Mouse (Mus musculus): Measurements from ENCODE around the gene Irf2bp2.

The Irf2bp2 gene

DNA sequence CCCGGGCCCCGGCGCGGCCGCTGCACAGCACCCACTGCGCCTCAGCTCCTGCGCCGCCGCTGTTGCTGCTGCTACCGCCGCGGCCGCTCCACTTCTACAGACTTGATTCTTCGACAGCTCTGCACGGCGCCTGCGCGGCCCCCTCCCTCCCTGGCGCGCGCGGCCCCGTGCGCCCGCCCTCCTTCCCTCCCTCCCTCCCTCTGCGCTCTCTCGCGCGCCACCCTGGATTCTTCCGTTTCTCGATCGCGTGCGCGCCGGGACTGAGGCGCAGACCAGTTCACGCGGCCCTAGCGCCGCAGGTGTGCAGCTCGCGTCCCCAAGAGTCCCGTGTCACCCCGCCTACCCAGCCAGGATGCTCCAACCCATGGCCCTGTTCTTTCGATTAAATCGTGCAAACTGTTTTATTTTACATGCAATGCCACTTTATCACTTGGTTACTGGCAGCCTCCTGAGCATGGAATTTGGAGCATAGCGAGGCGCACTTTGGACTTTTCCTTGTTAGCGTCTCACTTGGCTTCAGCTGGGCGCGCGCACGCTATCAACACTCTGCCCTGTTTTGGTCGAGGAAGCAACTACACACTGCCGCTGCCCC, at the start of gene Irf2bp2:
Gene Irf2bp2 (minus strand): TSS at position 98 of the 592 bp plus-strand sequence.
- DNase-seq (ENCODE audit: extremely low spot score, low read depth, low spot score), result peak; percentile 86

DNA sequence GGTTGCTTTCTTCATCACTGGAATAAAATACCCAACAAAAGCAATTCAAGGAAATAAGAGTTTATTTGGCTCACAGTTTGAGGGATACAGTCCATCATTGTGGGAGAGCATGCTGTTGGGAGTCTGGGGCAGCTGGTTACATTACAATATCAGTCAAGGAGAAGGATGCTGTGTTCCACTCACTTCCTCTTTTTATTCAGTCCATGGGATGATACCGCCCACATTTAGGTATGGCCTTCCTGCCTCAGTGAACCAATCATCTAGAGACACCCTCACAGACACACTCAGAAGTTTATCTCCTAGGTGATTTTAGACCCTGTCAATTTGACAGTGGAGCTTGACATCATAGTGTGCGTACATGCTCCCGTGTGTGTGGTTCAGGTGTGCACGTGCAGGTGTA, 48.9 kb upstream of the Irf2bp2 start:
- DNase-seq (ENCODE audit: extremely low spot score, low read depth, low spot score), result no peak

DNA sequence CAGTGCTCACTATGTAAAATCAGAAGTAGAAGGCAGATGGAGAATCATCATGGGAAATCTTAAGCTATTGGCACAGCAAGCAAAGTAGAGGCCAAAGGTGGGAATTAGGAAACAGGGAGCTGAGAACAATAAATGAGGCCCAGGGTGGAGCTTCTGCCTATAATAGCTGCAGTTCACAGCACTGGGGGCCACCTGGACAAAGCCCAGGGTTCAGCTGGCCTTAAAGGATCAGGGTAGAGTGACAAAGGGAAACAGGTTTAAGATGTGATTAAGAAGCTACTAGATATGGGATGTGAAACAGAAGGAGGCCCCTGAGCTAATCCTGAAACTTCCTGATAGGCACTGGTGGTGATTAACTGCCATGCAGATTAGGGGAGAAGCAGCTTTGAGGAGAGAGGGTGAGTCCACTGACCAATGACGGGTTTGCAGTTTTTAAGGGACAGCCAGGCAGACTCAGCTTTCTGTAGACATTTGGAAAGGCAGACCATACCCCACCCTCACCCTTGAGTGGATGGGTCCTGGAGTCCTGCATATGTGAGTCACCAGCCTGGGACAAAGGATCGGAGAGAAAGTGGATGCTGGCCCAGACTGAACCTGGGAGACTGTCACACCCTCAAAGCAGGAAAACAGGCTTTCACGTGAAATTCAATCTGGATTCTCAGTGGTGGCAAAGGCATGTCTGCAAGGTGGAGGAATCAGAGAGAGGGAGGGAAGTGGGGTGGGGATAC, 47.9 kb upstream of the Irf2bp2 start:
- DNase-seq (ENCODE audit: extremely low spot score, low read depth, low spot score), result no peak

DNA sequence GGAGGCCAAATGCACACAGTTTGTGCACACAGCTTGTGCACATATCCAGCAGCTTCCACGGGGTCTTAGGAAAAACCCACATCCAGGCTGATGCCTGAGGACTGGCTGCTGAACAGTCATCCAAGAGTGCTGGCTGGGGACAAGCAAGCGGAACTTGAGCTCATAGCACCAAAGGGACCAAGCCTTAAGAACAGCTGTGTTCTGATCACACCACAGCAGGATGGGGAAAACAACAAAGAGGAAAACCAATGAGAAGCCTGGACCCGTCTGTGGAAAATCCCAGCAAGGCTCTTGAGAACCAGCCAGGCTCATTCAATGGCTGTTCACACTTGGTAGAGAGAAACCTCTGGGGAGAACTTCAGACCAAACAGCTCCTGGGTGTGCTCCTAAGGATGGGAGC, 45.4 kb upstream of the Irf2bp2 start:
- DNase-seq (ENCODE audit: extremely low spot score, low read depth, low spot score), result no peak

DNA sequence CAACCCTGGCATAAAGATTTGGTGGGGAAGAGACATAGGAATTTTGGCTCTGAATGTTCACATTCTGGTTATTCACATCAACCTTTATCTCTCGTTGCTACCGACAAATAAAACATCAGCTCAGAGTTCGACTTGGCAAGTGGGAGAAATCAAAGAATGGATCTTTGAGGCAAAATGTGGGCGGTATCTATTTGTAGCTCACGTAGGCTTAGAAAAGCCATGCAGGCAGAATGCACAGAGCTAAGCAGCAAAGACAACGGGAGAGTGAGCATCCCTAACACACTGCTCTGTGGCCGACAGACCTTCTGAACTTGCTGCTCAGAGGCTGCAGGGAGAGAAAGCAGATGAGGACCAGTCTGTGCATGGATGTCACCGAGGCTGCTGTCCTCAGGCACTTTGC, 44.2 kb upstream of the Irf2bp2 start:
- DNase-seq (ENCODE audit: extremely low spot score, low read depth, low spot score), result no peak

DNA sequence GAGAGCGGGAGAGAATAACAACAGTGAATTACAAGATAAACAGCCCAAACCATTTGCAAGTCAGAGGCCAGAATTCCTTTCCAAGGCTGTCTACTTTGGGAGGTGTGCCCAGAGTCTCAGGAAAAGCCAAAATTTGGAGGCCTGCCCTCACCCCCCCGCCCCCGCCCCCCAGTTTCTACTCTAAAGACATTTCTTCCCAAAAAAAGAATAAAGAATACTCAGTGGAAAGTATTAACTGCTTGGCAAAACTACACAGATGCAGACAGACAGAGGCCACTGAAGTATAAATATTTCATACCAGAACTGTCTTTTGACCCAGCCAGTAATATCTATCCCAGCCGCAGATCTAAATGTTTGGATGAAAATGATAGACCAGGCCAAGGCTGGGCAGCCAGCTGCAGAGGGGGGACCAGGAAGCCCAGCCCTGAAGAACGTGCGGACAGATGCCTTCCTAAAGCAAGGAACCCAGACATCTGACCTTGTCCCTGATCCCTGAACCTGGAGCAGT, 40.8 kb upstream of the Irf2bp2 start:
- no peak for DNase-seq (ENCODE audit: extremely low spot score, low read depth, low spot score)

DNA sequence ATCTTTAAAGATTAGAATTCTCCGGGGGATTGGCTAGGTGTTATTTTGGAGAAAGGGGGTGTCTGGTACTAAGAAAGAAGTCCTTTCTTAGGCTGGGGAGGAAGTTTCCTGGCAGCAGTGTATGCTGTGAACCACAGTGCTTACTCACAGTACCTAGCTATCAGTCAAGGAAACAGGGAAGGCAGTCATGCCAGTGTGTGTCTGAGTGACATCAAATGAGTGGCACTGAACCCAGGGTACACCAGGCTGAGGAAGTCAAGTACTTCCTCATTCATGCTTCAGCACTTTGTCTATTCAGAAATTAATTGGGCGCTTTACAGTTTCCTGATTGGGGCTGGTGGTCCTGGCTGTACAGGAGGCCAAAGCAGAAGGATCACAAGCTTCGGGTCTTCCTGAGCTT, 34.8 kb upstream of the Irf2bp2 start:
- no peak for DNase-seq (ENCODE audit: extremely low spot score, low read depth, low spot score)

DNA sequence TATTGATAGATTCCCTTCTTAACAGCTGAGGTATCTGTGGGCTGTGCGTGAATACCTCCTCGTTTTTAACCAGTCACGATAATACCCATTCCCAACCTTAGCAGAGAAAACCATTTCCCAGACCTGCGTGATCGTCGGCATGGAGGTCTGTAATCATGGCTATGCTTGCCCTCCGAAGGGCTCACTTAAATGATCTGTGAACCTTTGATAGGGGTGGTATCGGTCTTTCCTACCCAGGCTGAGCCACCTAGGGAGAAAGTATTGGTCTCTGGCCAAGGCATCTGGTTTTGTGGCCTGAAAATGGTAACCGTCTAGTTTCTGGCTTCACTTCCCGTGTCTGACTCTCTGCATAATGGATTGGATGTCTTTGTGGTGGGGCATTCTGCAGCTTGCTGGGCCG, 32.6 kb upstream of the Irf2bp2 start:
- DNase-seq (ENCODE audit: extremely low spot score, low read depth, low spot score), result no peak

DNA sequence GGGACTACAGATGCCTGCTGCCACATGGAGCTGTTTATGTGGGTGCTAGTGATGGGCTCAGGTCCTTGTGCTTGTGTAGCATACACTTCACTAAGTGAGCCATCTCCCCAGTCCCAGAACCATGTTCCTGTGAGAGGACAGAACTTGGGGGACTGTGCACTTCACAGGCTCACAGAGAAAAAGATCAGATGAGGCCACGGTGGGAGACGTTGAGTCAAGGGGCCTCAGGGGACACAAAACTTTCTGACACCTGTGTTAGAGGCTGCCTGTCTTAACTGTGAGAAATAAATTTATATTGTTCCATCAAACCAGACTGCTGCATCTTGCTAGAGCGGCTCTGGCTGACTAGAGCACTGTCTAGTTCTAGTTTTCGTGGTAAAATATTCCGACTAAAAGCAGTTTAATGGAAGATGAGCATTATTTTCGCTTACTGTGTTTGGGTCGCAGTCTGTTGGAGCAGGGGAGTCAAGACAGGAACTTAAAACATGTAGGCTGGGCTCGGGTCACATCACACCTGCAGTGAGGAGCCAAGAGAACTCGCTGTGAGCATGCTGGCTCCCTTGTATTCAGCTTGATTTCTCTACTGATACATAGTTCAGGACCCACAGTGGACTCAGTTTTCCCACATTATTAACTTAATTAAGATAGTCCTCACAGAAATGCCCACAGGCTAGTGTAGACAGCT, 28.5 kb upstream of the Irf2bp2 start:
- no peak for DNase-seq (ENCODE audit: extremely low spot score, low read depth, low spot score)

DNA sequence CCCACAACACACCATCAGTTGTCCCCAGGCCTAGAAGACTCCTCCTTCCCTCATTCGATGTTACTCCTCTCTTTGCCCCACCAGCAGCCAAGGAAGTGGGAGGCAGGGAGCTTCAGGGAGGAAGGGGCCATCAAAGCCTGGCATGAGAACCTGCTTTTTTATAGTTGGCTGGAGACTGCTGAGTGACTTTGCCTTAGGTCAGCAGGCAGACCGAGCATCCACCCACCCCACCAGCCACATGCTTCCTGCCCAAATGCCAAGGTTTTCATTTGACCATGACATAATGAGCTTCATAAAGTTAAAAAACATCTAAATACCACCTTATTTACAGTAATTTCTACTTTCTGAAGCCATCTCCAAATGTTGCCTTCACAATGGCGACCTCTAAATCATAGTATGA, 26.9 kb upstream of the Irf2bp2 start:
- DNase-seq (ENCODE audit: extremely low spot score, low read depth, low spot score), result no peak

DNA sequence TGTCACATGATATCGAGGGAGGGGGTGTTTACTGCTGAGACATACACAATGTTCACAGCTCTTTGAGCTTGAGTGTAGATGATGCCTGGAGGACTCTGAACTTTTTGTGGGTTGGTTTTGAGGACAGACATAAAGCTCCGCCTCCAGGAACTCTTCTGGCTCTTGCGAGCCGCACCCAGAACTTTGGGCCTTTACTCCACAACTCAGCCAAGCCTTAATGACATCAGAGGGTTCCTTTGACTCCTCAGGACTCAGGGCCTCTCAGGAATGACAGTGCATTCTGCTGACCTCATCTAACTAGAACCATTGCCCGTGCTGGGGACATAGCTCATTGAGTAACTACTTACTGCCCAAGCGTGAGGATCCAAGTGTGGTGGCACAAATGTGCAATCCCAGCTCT, 25.7 kb upstream of the Irf2bp2 start:
- DNase-seq (ENCODE audit: extremely low spot score, low read depth, low spot score), result no peak

DNA sequence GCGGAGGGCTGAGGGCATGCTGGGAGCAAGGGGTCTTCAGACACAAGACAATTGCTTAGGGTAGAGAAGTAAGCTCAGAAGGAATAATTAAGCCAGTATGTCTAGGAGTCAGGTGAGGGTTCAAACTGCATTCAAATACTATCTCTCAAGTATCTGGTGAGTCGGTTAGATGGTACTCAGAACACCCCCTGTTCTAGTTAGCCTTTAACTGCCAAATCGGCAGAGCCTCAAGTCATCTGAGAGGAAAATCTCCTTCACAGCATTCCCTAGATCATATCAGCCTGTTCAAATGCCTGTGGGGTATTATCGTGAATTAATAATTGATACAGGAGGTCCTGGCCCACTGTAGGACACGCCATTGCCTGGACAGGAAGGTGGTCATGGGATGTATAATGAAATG, 23.9 kb upstream of the Irf2bp2 start:
- DNase-seq (ENCODE audit: extremely low spot score, low read depth, low spot score), result no peak

DNA sequence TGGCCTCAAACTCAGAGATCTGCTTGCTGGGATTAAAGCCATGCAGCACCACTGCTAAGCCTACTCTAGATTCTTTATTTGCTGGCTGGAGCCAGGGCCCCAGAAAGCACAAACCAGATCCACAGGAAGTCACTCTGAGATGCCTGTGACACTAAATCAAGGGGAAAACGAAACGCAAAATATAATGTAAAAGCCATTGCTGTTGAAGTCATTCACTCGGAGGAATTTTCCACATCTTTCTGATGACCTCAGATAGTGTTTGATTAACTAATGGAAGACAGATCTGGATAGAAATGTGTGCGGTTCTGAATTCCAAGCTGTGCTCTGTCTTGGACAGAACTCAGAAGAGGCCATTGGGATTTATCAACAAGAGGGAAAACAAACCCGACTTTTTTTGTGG, 22.9 kb upstream of the Irf2bp2 start:
- no peak for DNase-seq (ENCODE audit: extremely low spot score, low read depth, low spot score)

DNA sequence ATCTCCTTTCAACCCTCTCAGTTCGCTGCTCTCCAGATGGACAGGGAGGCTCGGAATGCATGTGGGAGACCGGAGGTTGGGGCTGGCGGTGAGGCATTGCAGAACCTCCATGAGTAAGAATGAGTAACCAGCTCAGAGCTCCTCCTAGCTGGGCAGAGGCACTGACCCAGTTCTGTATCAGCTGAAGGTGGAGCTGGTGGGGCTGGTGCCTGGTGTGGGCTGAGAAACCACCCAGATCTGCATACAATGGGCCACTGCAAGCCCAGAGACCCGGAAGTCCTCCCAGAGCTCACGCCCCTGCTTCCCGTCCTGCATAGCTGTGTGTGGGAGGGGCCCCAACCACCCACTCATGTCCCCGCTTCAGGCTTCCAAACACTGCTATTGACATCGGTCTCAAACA, 22.0 kb upstream of the Irf2bp2 start:
- no peak for DNase-seq (ENCODE audit: extremely low spot score, low read depth, low spot score)

DNA sequence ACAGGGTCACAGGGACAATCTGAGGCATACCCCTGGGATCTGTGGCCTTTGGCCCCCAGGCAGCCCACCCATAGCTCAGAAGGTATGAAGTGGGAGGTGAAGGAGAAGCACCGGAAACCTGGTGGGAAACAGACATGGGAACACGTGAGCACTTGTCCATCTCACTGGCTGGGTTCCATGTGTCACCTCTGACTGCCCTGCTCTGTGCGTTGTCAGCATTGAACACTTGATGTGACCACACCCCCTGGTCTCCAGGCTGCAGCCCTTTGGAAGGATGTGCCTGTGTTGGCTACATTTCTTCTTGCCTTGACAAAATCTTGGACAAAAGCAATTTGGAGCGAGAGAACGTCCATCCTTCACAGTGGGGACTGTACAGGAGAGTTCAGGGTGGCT, 20.9 kb upstream of the Irf2bp2 start:
- no peak for DNase-seq (ENCODE audit: extremely low spot score, low read depth, low spot score)

DNA sequence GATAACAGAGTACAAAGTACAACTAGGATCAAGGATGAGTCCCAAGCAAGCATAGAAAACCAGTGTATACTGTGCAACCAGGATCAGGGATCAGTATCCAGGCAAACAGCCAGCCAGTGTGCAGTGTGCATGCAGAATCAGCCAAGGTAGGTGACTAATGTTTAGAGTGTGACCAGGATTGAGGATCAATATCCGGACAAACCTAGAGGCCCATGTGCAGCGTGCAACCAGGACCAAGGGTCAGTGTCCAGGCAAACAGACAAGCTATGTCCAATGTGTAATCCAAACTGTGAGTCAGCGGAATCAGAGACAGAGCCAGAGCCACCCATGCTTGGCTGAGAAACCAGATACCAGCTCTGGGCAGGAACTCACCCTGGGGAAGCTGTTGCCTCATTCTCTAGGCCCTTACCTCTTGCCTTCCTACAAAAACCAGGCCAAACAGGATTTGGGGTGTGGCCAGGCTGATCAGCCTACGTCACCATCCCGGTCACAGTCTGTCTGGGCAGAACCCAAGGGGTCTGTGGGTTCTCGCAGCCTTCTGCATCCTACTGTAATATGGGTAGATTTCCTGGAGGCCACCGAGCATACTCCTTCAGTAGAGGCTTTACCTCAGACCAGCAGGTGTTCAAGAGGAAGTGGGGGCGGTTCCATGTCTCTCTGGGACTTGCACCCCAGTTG, 20.4 kb upstream of the Irf2bp2 start:
- DNase-seq (ENCODE audit: extremely low spot score, low read depth, low spot score), result no peak

DNA sequence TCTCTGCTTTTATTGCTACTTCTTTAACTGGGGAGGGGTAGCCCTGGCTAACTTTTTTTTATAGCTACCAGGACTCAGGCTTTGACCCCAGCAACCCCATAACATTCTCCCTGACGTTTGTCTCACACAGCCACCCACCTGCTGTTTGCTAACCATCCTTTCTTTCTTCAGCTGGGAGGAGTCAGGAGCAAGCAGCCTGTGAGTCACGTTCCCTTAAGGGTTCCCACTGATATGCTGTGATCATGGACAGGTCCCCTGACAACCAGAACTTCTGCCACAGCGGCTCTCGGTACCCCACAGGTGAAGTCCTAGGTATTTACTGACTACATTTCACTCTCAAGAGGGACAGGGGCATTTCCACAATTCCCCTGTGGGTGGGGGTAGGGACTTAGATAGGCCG, 19.4 kb upstream of the Irf2bp2 start:
- no peak for DNase-seq (ENCODE audit: extremely low spot score, low read depth, low spot score)

DNA sequence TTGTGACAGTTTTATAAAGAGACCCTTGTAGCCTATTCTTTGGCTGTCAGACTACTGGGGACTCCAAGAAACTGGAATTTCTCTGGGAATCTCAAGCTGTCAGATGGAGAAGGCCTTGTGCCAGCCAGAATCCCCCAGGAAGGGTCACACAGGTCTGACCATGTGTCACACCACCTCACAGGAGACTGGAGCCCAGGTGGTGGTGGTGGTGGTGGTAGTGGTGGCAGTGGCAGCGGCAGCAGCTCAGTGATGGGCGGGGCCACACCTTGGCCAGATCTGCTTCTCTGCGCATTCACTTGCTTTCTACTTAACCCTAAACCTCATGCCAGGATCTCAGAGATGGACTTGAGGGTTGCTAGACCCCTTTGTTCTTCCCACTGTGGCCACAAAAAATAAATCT, 19.0 kb upstream of the Irf2bp2 start:
- DNase-seq (ENCODE audit: extremely low spot score, low read depth, low spot score), result no peak

DNA sequence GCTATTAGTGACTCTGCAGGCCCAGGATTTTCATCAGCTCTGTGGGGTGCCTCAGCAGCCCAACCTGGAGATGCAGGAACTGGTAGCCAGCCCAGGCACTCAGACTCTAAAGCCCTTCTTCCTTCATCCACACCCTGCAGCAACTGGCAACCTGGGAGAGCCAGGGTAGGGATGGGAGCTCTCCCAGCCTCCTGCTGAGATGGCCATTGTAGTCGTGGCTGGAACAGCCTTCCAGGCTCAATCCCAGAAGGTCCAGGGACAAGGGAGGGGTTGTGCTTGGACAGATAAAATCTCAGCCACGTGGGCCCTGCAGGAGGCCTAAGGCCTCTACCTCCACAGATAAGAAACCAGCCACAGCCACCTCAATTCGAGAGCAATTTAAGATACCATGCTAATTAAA, 16.9 kb upstream of the Irf2bp2 start:
- DNase-seq (ENCODE audit: extremely low spot score, low read depth, low spot score), result no peak

DNA sequence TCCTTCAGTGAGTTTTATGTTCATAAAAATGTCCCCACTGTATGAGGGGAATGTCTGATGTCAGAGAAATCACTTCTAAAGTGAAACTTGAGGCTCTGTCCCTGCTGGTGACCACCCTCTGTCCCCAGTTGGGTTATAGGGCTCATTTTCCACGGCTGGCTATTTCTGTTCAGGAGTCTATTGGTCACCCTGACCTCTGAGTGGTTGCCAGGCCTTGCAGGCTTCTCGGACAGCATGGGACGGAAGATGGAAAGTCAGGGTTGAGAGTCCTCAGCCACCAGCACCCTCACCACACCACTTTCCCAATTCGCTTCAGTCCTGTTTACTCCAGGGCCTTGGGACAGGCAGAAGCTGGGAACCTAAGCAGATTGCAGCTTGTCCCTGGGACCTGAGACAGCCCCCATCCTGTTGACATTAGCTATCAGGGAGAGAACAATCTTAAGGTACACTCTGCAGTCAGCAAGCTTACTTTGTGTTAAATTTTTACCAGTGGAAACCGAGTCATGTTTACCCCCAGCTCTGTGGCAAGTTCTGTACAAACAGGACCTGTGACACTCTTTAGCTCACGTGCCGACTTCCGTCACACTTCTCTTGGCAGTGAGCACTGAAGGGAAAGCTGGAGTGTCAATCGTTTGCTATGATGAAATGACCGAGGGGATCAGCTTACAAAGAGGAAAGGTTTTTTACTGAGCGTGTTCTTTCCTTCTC, 15.9 kb upstream of the Irf2bp2 start:
- no peak for DNase-seq (ENCODE audit: extremely low spot score, low read depth, low spot score)
